Mouse (Mus musculus) heart, postnatal 10 days (tissue): ENCODE results near the gene Ube2r2. TPM values are rescaled to one million over a fixed set of nuclear protein-coding genes. Genes with fewer than 3 reads are reported as not detected.

ENCODE experiments used
- total RNA-seq, 2 experiments: library from RNA; stranded (reverse); gene quantifications; 2 replicates each; pipeline ENCODE4 v1.2.3; 2021

Ube2r2 gene
- total RNA-seq, 2 experiments from 2014 or later = 123 to 137 TPM

Other genes starting within 250 kb of the Ube2r2 start
- 1 to 10 TPM; 1.1 to 2.1 TPM for gene Spink4, start 215.7 kb upstream of the Ube2r2 start, total RNA-seq
- 100 to 1,000 TPM; 202 to 209 TPM for gene Bag1, start 187.4 kb upstream of the Ube2r2 start, total RNA-seq
- 10 to 100 TPM; 38.9 to 43.7 TPM for gene Chmp5, start 187.3 kb upstream of the Ube2r2 start, total RNA-seq
- gene Nfx1, start 164.8 kb upstream of the Ube2r2 start, total RNA-seq = 10 to 100 TPM; 27.7 to 30.5 TPM
- 10 to 100 TPM; 35.0 to 36.4 TPM for gene Aqp7, start 87.6 kb upstream of the Ube2r2 start, total RNA-seq
- under 1 TPM in 1 of 2 experiments, not detected in 1; 0.53 TPM for gene Aqp3, start 37.6 kb upstream of the Ube2r2 start, total RNA-seq
- 10 to 100 TPM; 21.3 to 22.8 TPM for gene Nol6, start 11.3 kb upstream of the Ube2r2 start, total RNA-seq
- 10 to 100 TPM; 66.2 to 67.4 TPM for gene Ubap2, start 139.4 kb downstream of the Ube2r2 start, total RNA-seq
- gene Dcaf12, start 179.1 kb downstream of the Ube2r2 start, total RNA-seq = 10 to 100 TPM; 40.6 to 44.9 TPM
- gene Ubap1, start 213.3 kb downstream of the Ube2r2 start, total RNA-seq = 10 to 100 TPM; 38.9 to 43.5 TPM